Mouse (Mus musculus): ENCODE measurements at regions not wholly inside any gene's neighbourhood (a gene's known extent, or its start where the extent isn't known, plus 50 kb on each side); places are given as distances from the start of the nearest gene placed in this dataset.
"Not testable (repeated sequence)": the region's sequence is repeated elsewhere in the genome, so short reads cannot be mapped to it uniquely, and the experiment has no call there.

DNA sequence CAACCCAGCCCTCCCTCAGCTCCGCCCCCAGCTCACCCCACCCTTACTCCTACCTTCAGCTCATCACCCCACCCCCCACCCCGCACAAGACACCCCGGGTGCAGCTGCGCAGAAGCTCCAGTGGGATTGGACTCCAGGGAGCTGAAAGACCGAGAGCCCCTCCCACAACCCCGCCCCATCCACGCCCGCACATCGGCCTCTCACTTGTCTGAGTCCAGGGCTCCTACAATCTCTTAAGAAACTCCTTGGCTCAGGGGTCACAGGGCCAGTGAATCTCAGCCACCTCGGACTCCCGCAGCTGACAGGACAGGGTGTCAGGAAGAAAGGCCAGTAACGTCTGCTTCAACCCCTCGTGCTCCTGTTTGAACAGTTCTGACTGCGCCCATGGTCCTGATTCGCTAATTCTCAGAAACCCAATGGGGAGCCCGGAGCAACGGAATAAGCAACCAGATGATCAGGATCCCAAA, 120.7 kb downstream of the Map1s start:
- not testable (repeated sequence) for ATAC-seq (ENCODE audit: low read depth); H3K4me3 ChIP-seq (ENCODE audit: low read depth, low read length)
- 10% methylated on average over 17 of the region's 17 CpGs for WGBS (ENCODE audit: insufficient replicate concordance)

DNA sequence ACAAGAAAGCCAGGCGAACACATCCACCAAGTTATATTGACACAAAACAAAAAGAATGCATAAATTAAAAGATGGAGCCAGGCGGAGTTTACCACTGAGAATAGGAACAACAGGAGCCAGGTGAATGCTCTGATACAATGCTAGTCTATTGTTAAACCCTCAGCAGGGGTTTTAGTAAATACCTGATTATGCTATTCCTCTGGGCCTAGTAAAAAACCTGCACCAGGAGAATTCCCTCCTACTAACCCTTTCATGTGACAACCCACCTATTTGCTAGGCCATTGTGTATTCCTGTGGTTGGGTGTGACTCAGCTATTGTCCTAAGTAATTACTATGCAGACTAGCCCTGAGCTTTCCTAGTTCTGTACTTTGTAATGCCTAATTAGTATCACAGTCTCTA, 122.8 kb downstream of the Map1s start:
- 60% methylated on average over 2 of the region's 2 CpGs for WGBS (ENCODE audit: insufficient replicate concordance)
- H3K27me3 ChIP-seq (ENCODE audit: control insufficient read depth, insufficient read depth, low read depth, low read length); H3K36me3 ChIP-seq (ENCODE audit: control insufficient read depth, insufficient read depth); H3K4me3 ChIP-seq (ENCODE audit: low read depth, low read length); H3K27ac ChIP-seq (ENCODE audit: low read length); H3K9me3 ChIP-seq (replicated peaks; ENCODE audit: control insufficient read depth, low read length); ATAC-seq (ENCODE audit: low read depth); H3K4me2 ChIP-seq (ENCODE audit: low read depth, low read length); H3K9ac ChIP-seq (ENCODE audit: low read depth, low read length); H3K4me1 ChIP-seq (ENCODE audit: control insufficient read depth, low read depth, low read length): not testable (repeated sequence)

More for the DNA sequence above, 120.7 kb downstream of the Map1s start:
- not testable (repeated sequence) for H3K36me3 ChIP-seq (ENCODE audit: control insufficient read depth, insufficient read depth); H3K9ac ChIP-seq (ENCODE audit: low read depth, low read length); H3K9me3 ChIP-seq (replicated peaks; ENCODE audit: control insufficient read depth, low read length); H3K27me3 ChIP-seq (ENCODE audit: control insufficient read depth, insufficient read depth, low read depth, low read length); H3K4me1 ChIP-seq (ENCODE audit: control insufficient read depth, low read depth, low read length); H3K27ac ChIP-seq (ENCODE audit: low read length)
- 0 out of 2 replicates have a peak overlapping the region, but pooled peaks have one; percentile 5 for H3K4me2 ChIP-seq (ENCODE audit: low read depth, low read length)
